7 mouse cellular contexts compared by ENCODE assay signal in genomic region chr15:103365471-103366375, GRCm38 (mm10). TPM values are rescaled to one million over a fixed set of nuclear protein-coding genes. Genes with fewer than 3 reads are reported as not detected.
DNase-seq lines count a peak whose midpoint lies in the region; ATAC-seq and TF ChIP-seq lines count a peak whose summit lies in the region.

No protein-coding gene starts in this region.

- H3K36me3 ChIP-seq in G1E (replicated peaks) = peaks cover 18% of the 10 kb centered on the region
- peaks cover 18% of the 10 kb centered on the region for H3K36me3 ChIP-seq in heart, embryonic 10.5 days
- H3K36me3 ChIP-seq in kidney, embryonic 16.5 days (ENCODE audit: insufficient read depth, low read length) = no peaks in the 10 kb centered on the region
- H3K36me3 ChIP-seq in macrophage (ENCODE audit: inconsistent target) = no peaks in the 10 kb centered on the region

- ATAC-seq in G1E (ENCODE audit: extremely low read depth, insufficient number of reproducible peaks, low FRiP score, poor library complexity, severe bottlenecking) = no peak
- ATAC-seq in kidney, embryonic 16.5 days (ENCODE audit: low FRiP score, low TSS enrichment) = peak; percentile 60

- TF ChIP-seq CTCF in G1E (IDR thresholded peaks at IDR 0.05; ENCODE audit: low read depth, low read length) = no peak
- no peak for TF ChIP-seq CTCF in brain, embryonic 14.5 days (IDR thresholded peaks at IDR 0.05; ENCODE audit: borderline replicate concordance, extremely low read depth, insufficient read depth, insufficient read length)

- H3K27me3 ChIP-seq in G1E (ENCODE audit: insufficient read depth, low read length) = peaks cover 55% of the 10 kb centered on the region
- no peaks in the 10 kb centered on the region for H3K27me3 ChIP-seq in heart, embryonic 10.5 days (ENCODE audit: insufficient read depth, poor library complexity, severe bottlenecking)
- H3K27me3 ChIP-seq in kidney, embryonic 16.5 days (ENCODE audit: insufficient read depth, low read length) = no peaks in the 10 kb centered on the region

- H3K79me2 ChIP-seq in macrophage (ENCODE audit: inconsistent target) = peaks cover 55% of the 10 kb centered on the region

- H3K9me3 ChIP-seq in G1E (replicated peaks) = no peaks in the 10 kb centered on the region
- no peaks in the 10 kb centered on the region for H3K9me3 ChIP-seq in heart, embryonic 10.5 days
- no peaks in the 10 kb centered on the region for H3K9me3 ChIP-seq in kidney, embryonic 16.5 days (ENCODE audit: low read length)

- H3K4me2 ChIP-seq in kidney, embryonic 16.5 days (replicated peaks; ENCODE audit: low read depth, low read length) = peak overlapping the region; percentile 87

- DNase-seq in G1E (ENCODE audit: low spot score) = peak; percentile 31
- DNase-seq in brain, embryonic 14.5 days (ENCODE audit: low read depth) = peak; percentile 52
- DNase-seq in heart, embryonic 10.5 days (ENCODE audit: low spot score) = peak; percentile 85
- DNase-seq in testis, postnatal 14 days (ENCODE audit: low spot score) = peak; percentile 29
- no peak for DNase-seq in cerebellum, adult 8-10 months

- no peaks in the 10 kb centered on the region for H3K4me1 ChIP-seq in G1E (ENCODE audit: insufficient read depth, low read depth, low read length)
- peaks cover 68% of the 10 kb centered on the region for H3K4me1 ChIP-seq in heart, embryonic 10.5 days
- H3K4me1 ChIP-seq in kidney, embryonic 16.5 days (ENCODE audit: insufficient read depth, low read length) = peaks cover 28% of the 10 kb centered on the region

- under 1% methylated on average over 51 of the region's 51 CpGs for WGBS in heart, embryonic 10.5 days
- WGBS in kidney, embryonic 16.5 days = 2% methylated on average over 50 of the region's 51 CpGs
- WGBS in macrophage (ENCODE audit: missing documents) = 1% methylated on average over 46 of the region's 51 CpGs

- no peak for TF ChIP-seq POLR2A in brain, embryonic 14.5 days (IDR thresholded peaks at IDR 0.05; ENCODE audit: borderline replicate concordance, extremely low read depth, insufficient read depth, insufficient read length, poor library complexity, severe bottlenecking)

- H3K4me3 ChIP-seq in G1E (ENCODE audit: low read depth, low read length) (peak overlapping the region; percentile 67), macrophage (ENCODE audit: inconsistent target) (peak overlapping the region; percentile 94)
- H3K4me3 ChIP-seq in heart, embryonic 10.5 days = peak overlapping the region; percentile 99
- peak overlapping the region; percentile 88 for H3K4me3 ChIP-seq in kidney, embryonic 16.5 days (ENCODE audit: low read length)

- H3K9ac ChIP-seq in kidney, embryonic 16.5 days (replicated peaks; ENCODE audit: low read length) = peak overlapping the region; percentile 93

- H3K27ac ChIP-seq in heart, embryonic 10.5 days = peak overlapping the region; percentile 100
- peak overlapping the region; percentile 79 for H3K27ac ChIP-seq in kidney, embryonic 16.5 days (ENCODE audit: low read length)
- H3K27ac ChIP-seq in macrophage = peak overlapping the region; percentile 90

RNA-seq across cellular contexts. Expression of gene Itga5, which starts 0.8 kb away (rescaled TPM):
- total RNA-seq in G1E (2014; fragmentation: Nextera tagmentation) (not detected in 2 replicates), G1E (2017) (0.11 and 0.17 TPM in 2 replicates)
- polyA plus RNA-seq in G1E (2012) (0.62 and 0.75 TPM in 2 replicates), macrophage (2018) (24.4 to 49.9 TPM (median 30.3 TPM) in 3 replicates)
- 7.6 and 11.1 TPM in 2 replicates for polyA plus RNA-seq in brain, embryonic 14.5 days (2012; rRNA removed)
- 60.6 and 98.7 TPM in 2 replicates for polyA plus RNA-seq in heart, embryonic 10.5 days (2016; fragmentation: Nextera tagmentation; extraction: Ambion mirVana)
- 40.7 and 44.3 TPM in 2 replicates for polyA plus RNA-seq in kidney, embryonic 16.5 days (2015; fragmentation: Nextera tagmentation; extraction: Ambion mirVana)
- total RNA-seq in macrophage (2018; cell fraction: chromatin; rRNA removed) = 1,000 to 10,000 TPM in 11 of 26 experiments, 100 to 1,000 TPM in 15; 166 to 3,228 (median 638) TPM
- 100 to 1,000 TPM in 9 of 26 experiments, 10 to 100 TPM in 17; 29.3 to 430 (median 82.6) TPM for total RNA-seq in macrophage (2018; cell fraction: cytosol; rRNA removed)
- 1,000 to 10,000 TPM in 2 of 26 experiments, 100 to 1,000 TPM in 23, 10 to 100 TPM in 1; 94.1 to 1,525 (median 507) TPM for total RNA-seq in macrophage (2018; cell fraction: nucleus; rRNA removed)

RNA-seq across cellular contexts. Expression of gene Zfp385a, which starts 25.8 kb away (rescaled TPM):
- total RNA-seq in G1E (2014; fragmentation: Nextera tagmentation) (74.3 and 92.9 TPM in 2 replicates), G1E (2017) (2.0 TPM in 2 replicates)
- polyA plus RNA-seq in G1E (2012) (483 and 546 TPM in 2 replicates), macrophage (2018) (38.1 to 73.9 TPM (median 63.3 TPM) in 3 replicates)
- polyA plus RNA-seq in brain, embryonic 14.5 days (2012; rRNA removed) = 20.3 and 37.5 TPM in 2 replicates
- polyA plus RNA-seq in heart, embryonic 10.5 days (2016; fragmentation: Nextera tagmentation; extraction: Ambion mirVana) = 8.9 and 15.8 TPM in 2 replicates
- 12.4 and 14.4 TPM in 2 replicates for polyA plus RNA-seq in kidney, embryonic 16.5 days (2015; fragmentation: Nextera tagmentation; extraction: Ambion mirVana)
- 10 to 100 TPM; 10.2 to 43.2 (median 26.3) TPM for total RNA-seq in macrophage (2018; cell fraction: chromatin; rRNA removed)
- 10 to 100 TPM; 50.8 to 93.1 (median 78.8) TPM for total RNA-seq in macrophage (2018; cell fraction: cytosol; rRNA removed)
- 10 to 100 TPM; 21.9 to 59.1 (median 37.0) TPM for total RNA-seq in macrophage (2018; cell fraction: nucleus; rRNA removed)

RNA-seq across cellular contexts. Expression of gene Gpr84, which starts 55.3 kb away (rescaled TPM):
- not detected in 2 replicates for total RNA-seq in G1E (2014; fragmentation: Nextera tagmentation)
- total RNA-seq in G1E (2017) = not detected in 2 replicates
- polyA plus RNA-seq in G1E (2012) = not detected in 2 replicates
- 0.30 and 0.33 TPM in 2 replicates for polyA plus RNA-seq in brain, embryonic 14.5 days (2012; rRNA removed)
- polyA plus RNA-seq in heart, embryonic 10.5 days (2016; fragmentation: Nextera tagmentation; extraction: Ambion mirVana) = 0.35 TPM in 1 of 2 replicates, not detected in the other
- polyA plus RNA-seq in kidney, embryonic 16.5 days (2015; fragmentation: Nextera tagmentation; extraction: Ambion mirVana) = 0.30 and 0.67 TPM in 2 replicates
- total RNA-seq in macrophage (2018; cell fraction: chromatin; rRNA removed) = 10 to 100 TPM in 3 of 26 experiments, 1 to 10 TPM in 20, under 1 TPM in 2, not detected in 1; 0.55 to 12.0 (median 5.2) TPM
- 10 to 100 TPM in 20 of 26 experiments, 1 to 10 TPM in 6; 1.4 to 72.5 (median 17.4) TPM for total RNA-seq in macrophage (2018; cell fraction: cytosol; rRNA removed)
- total RNA-seq in macrophage (2018; cell fraction: nucleus; rRNA removed) = 10 to 100 TPM in 23 of 26 experiments, 1 to 10 TPM in 2, not detected in 1; 3.5 to 71.3 (median 23.9) TPM
- 0.93 to 14.5 TPM (median 3.7 TPM) in 3 replicates for polyA plus RNA-seq in macrophage (2018)
